Mouse (Mus musculus): ENCODE measurements around the gene Eef2k.
"Not testable (repeated sequence)": the region's sequence is repeated elsewhere in the genome, so short reads cannot be mapped to it uniquely, and the experiment has no call there.

The Eef2k gene

GRCm38 (mm10) chr7:120938206-120938605 lies 95.6 kb downstream of the Eef2k start:
- no peak for DNase-seq (ENCODE audit: low spot score in 2 of 2)

- DNase-seq (ENCODE audit: low spot score in 2 of 2) = no peak
These were observed 97.7 kb downstream of the Eef2k start for GRCm38 (mm10) chr7:120940343-120940742.

GRCm38 (mm10) chr7:120941214-120941613 lies 98.6 kb downstream of the Eef2k start:
- DNase-seq (ENCODE audit: low spot score in 2 of 2) = no peak

GRCm38 (mm10) chr7:120942506-120942905 lies 99.9 kb downstream of the Eef2k start:
- no peak for DNase-seq (ENCODE audit: low spot score in 2 of 2)

GRCm38 (mm10) chr7:120943936-120944509 lies 101.4 kb downstream of the Eef2k start:
- no peak for DNase-seq (ENCODE audit: low spot score in 2 of 2)

- DNase-seq (ENCODE audit: low spot score in 2 of 2) = not testable (repeated sequence)
These were observed 111.0 kb downstream of the Eef2k start for GRCm38 (mm10) chr7:120953591-120953990.
